Mouse (Mus musculus) heart, embryonic 12.5 days (tissue): ENCODE measurements around the gene Prpf40b. TPM values are rescaled to one million over a fixed set of nuclear protein-coding genes. Genes with fewer than 3 reads are reported as not detected.
A peak's percentile ranks its signal among the peaks of the same experiment; 100 is the strongest.

Source experiments
- ATAC-seq: fragments of 200-750 bp; cut with Nextera tagmentation; 2 replicates; pipeline ENCODE4 v1.8.0; 2017; ENCODE audit warnings: moderate TSS enrichment, moderate library complexity; ENCODE audit not compliant: insufficient number of reproducible peaks, low FRiP score
- H3K27ac ChIP-seq: fragments of 300-500 bp; sonication (generic); 2 replicates; pipeline ENCODE4 v1.5.1; 2016; ENCODE audit warnings: mild to moderate bottlenecking, moderate library complexity; ENCODE audit not compliant: poor library complexity, severe bottlenecking
- H3K27me3 ChIP-seq: fragments of 300-500 bp; sonication (generic); replicated peaks from 2 replicates; pipeline ENCODE4 v1.6.1; 2016; ENCODE audit warnings: mild to moderate bottlenecking, moderate library complexity
- H3K36me3 ChIP-seq: fragments of 300-500 bp; sonication (generic); 2 replicates; pipeline ENCODE4 v1.6.1; 2016; ENCODE audit warnings: mild to moderate bottlenecking, moderate library complexity
- H3K4me1 ChIP-seq: fragments of 300-500 bp; sonication (generic); replicated peaks from 2 replicates; pipeline ENCODE4 v1.6.1; 2016; ENCODE audit warnings: mild to moderate bottlenecking
- H3K4me2 ChIP-seq: fragments of 300-500 bp; sonication (generic); 2 replicates; pipeline ENCODE4 v1.6.1; 2016; ENCODE audit warnings: mild to moderate bottlenecking, moderate library complexity
- H3K4me3 ChIP-seq: fragments of 300-500 bp; sonication (generic); 2 replicates; pipeline ENCODE4 v1.5.1; 2016; ENCODE audit warnings: mild to moderate bottlenecking
- H3K9ac ChIP-seq: fragments of 300-500 bp; sonication (generic); 2 replicates; pipeline ENCODE4 v1.6.1; 2016; ENCODE audit warnings: mild to moderate bottlenecking, moderate library complexity
- H3K9me3 ChIP-seq: fragments of 300-500 bp; sonication (generic); replicated peaks from 2 replicates; pipeline ENCODE4 v1.6.1; 2016; ENCODE audit warnings: mild to moderate bottlenecking, moderate library complexity
- WGBS: fragments of 180-500 bp; shearing (Covaris S2); methylation state at CpG from one replicate; pipeline ENCODE4 v1.1.7; 2016; 5-methylcytosine and 5-hydroxymethylcytosine counted together
- polyA plus RNA-seq: library from polyadenylated mRNA; unstranded; fragments of >200 nt; fragmentation: Nextera tagmentation; extraction: Ambion mirVana; gene quantifications from 2 replicates; pipeline ENCODE4 v1.2.1, GENCODE M21; 2016

The Prpf40b gene
- polyA plus RNA-seq, 1 experiment from 2014 or later: 44.0 TPM

- no peaks in the 10 kb centered on the region for H3K27me3 ChIP-seq
- H3K27ac ChIP-seq: peak overlapping the region; percentile 97
- peaks cover 5% of the 10 kb centered on the region for H3K9me3 ChIP-seq
- no peak for ATAC-seq
- H3K9ac ChIP-seq: 0 out of 2 replicates have a peak overlapping the region, but pooled peaks have one; percentile 53
- H3K4me3 ChIP-seq: no peak overlapping the region
- peaks cover 82% of the 10 kb centered on the region for H3K4me1 ChIP-seq
- peaks cover 39% of the 10 kb centered on the region for H3K36me3 ChIP-seq
- no peak overlapping the region for H3K4me2 ChIP-seq
Measured at GRCm38 (mm10) chr15:99332111-99332510, 37.2 kb downstream of the Prpf40b start.

GRCm38 (mm10) chr15:99332921-99333675 lies 38.2 kb downstream of the Prpf40b start:
- Histone ChIP-seq H3K4me1 (peaks cover 90% of the 10 kb centered on the region), H3K9me3 (no peaks in the 10 kb centered on the region), H3K27me3 (no peaks in the 10 kb centered on the region), H3K4me2 (peak overlapping the region; percentile 32), H3K27ac (peak overlapping the region; percentile 97), H3K9ac (peak overlapping the region; percentile 53), H3K36me3 (peaks cover 29% of the 10 kb centered on the region), H3K4me3 (no peak overlapping the region)
- WGBS: 19% methylated on average over 9 of the region's 9 CpGs
- peak; percentile 81 for ATAC-seq

- H3K9me3 ChIP-seq: no peaks in the 10 kb centered on the region
- peak overlapping the region; percentile 32; the same call in 1 of the 2 replicates for H3K4me2 ChIP-seq
- H3K27ac ChIP-seq: peak overlapping the region; percentile 97
- 63% methylated on average over 3 of the region's 3 CpGs for WGBS
- no peaks in the 10 kb centered on the region for H3K27me3 ChIP-seq
- peaks cover 89% of the 10 kb centered on the region for H3K4me1 ChIP-seq
- H3K36me3 ChIP-seq: peaks cover 23% of the 10 kb centered on the region
- no peak overlapping the region for H3K4me3 ChIP-seq
- ATAC-seq: peak; percentile 40; the same call in 1 of the 2 replicates
- H3K9ac ChIP-seq: peak overlapping the region; percentile 53
Measured at GRCm38 (mm10) chr15:99333676-99334065, 38.8 kb downstream of the Prpf40b start.

GRCm38 (mm10) chr15:99334500-99334899 lies 39.6 kb downstream of the Prpf40b start:
- Histone ChIP-seq H3K9ac (0 out of 2 replicates have a peak overlapping the region, but pooled peaks have one; percentile 14), H3K9me3 (no peaks in the 10 kb centered on the region), H3K4me1 (peaks cover 89% of the 10 kb centered on the region), H3K27ac (peak overlapping the region; percentile 97), H3K4me3 (no peak overlapping the region), H3K36me3 (peaks cover 15% of the 10 kb centered on the region; the same call in 1 of the 2 replicates), H3K27me3 (no peaks in the 10 kb centered on the region), H3K4me2 (no peak overlapping the region)
- no peak for ATAC-seq
- 60% methylated on average over 6 of the region's 6 CpGs for WGBS

- H3K4me3 ChIP-seq: no peak overlapping the region
- peaks cover 10% of the 10 kb centered on the region; the same call in 1 of the 2 replicates for H3K36me3 ChIP-seq
- ATAC-seq: no peak
- no peaks in the 10 kb centered on the region for H3K9me3 ChIP-seq
- H3K9ac ChIP-seq: 0 out of 2 replicates have a peak overlapping the region, but pooled peaks have one; percentile 30
- peak overlapping the region; percentile 97 for H3K27ac ChIP-seq
- H3K4me1 ChIP-seq: peaks cover 90% of the 10 kb centered on the region
- peak overlapping the region; percentile 28 for H3K4me2 ChIP-seq
- H3K27me3 ChIP-seq: no peaks in the 10 kb centered on the region
- WGBS: 31% methylated on average over 8 of the region's 8 CpGs
Measured at GRCm38 (mm10) chr15:99335801-99336320, 41.0 kb downstream of the Prpf40b start.

GRCm38 (mm10) chr15:99338916-99339315 lies 44.0 kb downstream of the Prpf40b start:
- H3K9me3 ChIP-seq: no peaks in the 10 kb centered on the region
- H3K4me1 ChIP-seq: peaks cover 92% of the 10 kb centered on the region
- no peak overlapping the region for H3K9ac ChIP-seq
- H3K27me3 ChIP-seq: no peaks in the 10 kb centered on the region
- H3K36me3 ChIP-seq: peaks cover 7% of the 10 kb centered on the region; the same call in 1 of the 2 replicates
- WGBS: 75% methylated on average over 2 of the region's 2 CpGs
- no peak overlapping the region for H3K4me3 ChIP-seq
- no peak overlapping the region for H3K27ac ChIP-seq
- H3K4me2 ChIP-seq: no peak overlapping the region
- no peak for ATAC-seq

GRCm38 (mm10) chr15:99339669-99340068 lies 44.8 kb downstream of the Prpf40b start:
- H3K9me3 ChIP-seq: no peaks in the 10 kb centered on the region
- no peak overlapping the region for H3K4me2 ChIP-seq
- H3K4me3 ChIP-seq: no peak overlapping the region
- H3K36me3 ChIP-seq: peaks cover 7% of the 10 kb centered on the region; the same call in 1 of the 2 replicates
- no peaks in the 10 kb centered on the region for H3K27me3 ChIP-seq
- H3K4me1 ChIP-seq: peaks cover 92% of the 10 kb centered on the region
- WGBS: 28% methylated on average over 6 of the region's 6 CpGs
- no peak overlapping the region for H3K27ac ChIP-seq
- H3K9ac ChIP-seq: 0 out of 2 replicates have a peak overlapping the region, but pooled peaks have one; percentile 17
- ATAC-seq: no peak

- 52% methylated on average over 3 of the region's 3 CpGs for WGBS
- H3K4me3 ChIP-seq: no peak overlapping the region
- no peak for ATAC-seq
- H3K27ac ChIP-seq: peak overlapping the region; percentile 89; the same call in 1 of the 2 replicates
- no peaks in the 10 kb centered on the region for H3K36me3 ChIP-seq
- no peaks in the 10 kb centered on the region for H3K9me3 ChIP-seq
- H3K27me3 ChIP-seq: no peaks in the 10 kb centered on the region
- no peak overlapping the region for H3K4me2 ChIP-seq
- H3K9ac ChIP-seq: no peak overlapping the region
- peaks cover 86% of the 10 kb centered on the region for H3K4me1 ChIP-seq
Measured at GRCm38 (mm10) chr15:99341102-99341501, 46.2 kb downstream of the Prpf40b start.

- Histone ChIP-seq H3K9ac (0 out of 2 replicates have a peak overlapping the region, but pooled peaks have one; percentile 57), H3K4me3 (no peak overlapping the region), H3K9me3 (no peaks in the 10 kb centered on the region), H3K36me3 (no peaks in the 10 kb centered on the region), H3K27me3 (no peaks in the 10 kb centered on the region), H3K27ac (peak overlapping the region; percentile 89), H3K4me1 (peaks cover 83% of the 10 kb centered on the region), H3K4me2 (peak overlapping the region; percentile 49; the same call in 1 of the 2 replicates)
- ATAC-seq: no peak
- 40% methylated on average over 9 of the region's 9 CpGs for WGBS
Measured at GRCm38 (mm10) chr15:99342194-99342981, 47.5 kb downstream of the Prpf40b start.

GRCm38 (mm10) chr15:99343414-99344147 lies 48.7 kb downstream of the Prpf40b start:
- no peak overlapping the region for H3K4me3 ChIP-seq
- peak overlapping the region; percentile 89 for H3K27ac ChIP-seq
- no peaks in the 10 kb centered on the region for H3K9me3 ChIP-seq
- peak overlapping the region; percentile 49 for H3K4me2 ChIP-seq
- H3K27me3 ChIP-seq: no peaks in the 10 kb centered on the region
- no peaks in the 10 kb centered on the region for H3K36me3 ChIP-seq
- WGBS: 19% methylated on average over 5 of the region's 5 CpGs
- peaks cover 83% of the 10 kb centered on the region for H3K4me1 ChIP-seq
- H3K9ac ChIP-seq: peak overlapping the region; percentile 57
- ATAC-seq: peak; percentile 68
